Mouse (Mus musculus) MEL (cell line): Measurements from ENCODE around the gene Emx1.

Source experiments
- ELF1 ChIP-seq: IDR thresholded peaks from 2 replicates; pipeline ENCODE4 v1.6.1; 2014; ENCODE audit warnings: low read depth, mild to moderate bottlenecking, inconsistent platforms, low read length, improper control_type of control experiment, moderate library complexity
- EP300 ChIP-seq, 2 experiments: IDR thresholded peaks; 2 replicates each; pipeline ENCODE4 v1.6.1; 2011; ENCODE audit warnings: improper control_type of control experiment in 2 of 2, low read length in 2 of 2, low read depth in 1 of 2, mild to moderate bottlenecking in 1 of 2
- NELFE ChIP-seq: IDR thresholded peaks from 2 replicates; pipeline ENCODE4 v1.6.1; 2011; ENCODE audit warnings: low read depth, low read length, improper control_type of control experiment
- TCF12 ChIP-seq: IDR thresholded peaks from 2 replicates; pipeline ENCODE4 v1.6.1; 2014; ENCODE audit warnings: low read depth, mild to moderate bottlenecking, inconsistent platforms, low read length, improper control_type of control experiment, moderate library complexity
- UBTF ChIP-seq: IDR thresholded peaks from 2 replicates; pipeline ENCODE4 v1.6.1; 2012; ENCODE audit warnings: low read depth, mild to moderate bottlenecking, inconsistent platforms, low read length, improper control_type of control experiment, moderate library complexity, borderline replicate concordance; ENCODE audit not compliant: insufficient read depth

DNA sequence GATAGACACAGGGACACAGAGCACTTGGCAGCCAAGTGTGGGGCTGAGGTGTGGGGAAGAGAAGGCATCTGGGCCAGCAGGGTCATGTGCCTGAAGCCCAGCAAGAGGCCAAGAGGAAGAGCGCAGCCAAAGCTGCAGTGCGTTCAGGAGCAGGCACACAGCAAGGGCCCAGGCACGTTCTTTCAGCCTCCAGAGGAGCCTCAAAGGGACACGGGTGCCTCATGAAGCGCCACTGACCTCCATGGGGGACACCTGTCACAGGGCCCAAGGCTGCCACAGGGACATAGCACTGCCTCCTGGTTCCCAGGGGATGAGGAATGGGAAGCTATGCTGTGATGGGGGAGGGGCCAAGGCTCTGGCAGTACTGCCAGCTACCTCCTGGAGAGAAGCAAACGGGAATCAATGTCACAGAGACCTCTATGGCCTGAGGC, 63.6 kb downstream of the Emx1 start:
- no peak for TF ChIP-seq ELF1
- TF ChIP-seq TCF12: no peak
- no peak for TF ChIP-seq UBTF
- TF ChIP-seq NELFE: no peak
- no peak for TF ChIP-seq EP300 (IDR thresholded peaks at IDR 0.05; ENCODE audit: low read depth in 1 of 2, low read length in 2 of 2)
